Mouse (Mus musculus) neural tube, embryonic 15.5 days (tissue): ENCODE data around the gene Fgfr2. TPM values are rescaled to one million over a fixed set of nuclear protein-coding genes. Genes with fewer than 3 reads are reported as not detected.

ENCODE experiments used
- ATAC-seq: fragments of 200-750 bp; cut with Nextera tagmentation; 2 replicates; pipeline ENCODE4 v1.8.0; 2017; ENCODE audit warnings: mild to moderate bottlenecking, moderate TSS enrichment, moderate library complexity; ENCODE audit not compliant: low FRiP score
- H3K27ac ChIP-seq: fragments of 300-500 bp; sonication (generic); replicated peaks from 2 replicates; pipeline ENCODE4 v1.5.1; 2015; ENCODE audit warnings: mild to moderate bottlenecking, inconsistent platforms
- H3K27me3 ChIP-seq: fragments of 300-500 bp; sonication (generic); replicated peaks from 2 replicates; pipeline ENCODE4 v1.6.1; 2015; ENCODE audit warnings: inconsistent platforms
- H3K36me3 ChIP-seq: fragments of 300-500 bp; sonication (generic); 2 replicates; pipeline ENCODE4 v1.6.1; 2015; ENCODE audit warnings: inconsistent platforms
- H3K4me1 ChIP-seq: fragments of 300-500 bp; sonication (generic); 2 replicates; pipeline ENCODE4 v1.6.1; 2015; ENCODE audit warnings: inconsistent platforms
- H3K4me2 ChIP-seq: fragments of 300-500 bp; sonication (generic); 2 replicates; pipeline ENCODE4 v1.6.1; 2015; ENCODE audit warnings: inconsistent platforms, mild to moderate bottlenecking, moderate library complexity
- H3K4me3 ChIP-seq: fragments of 300-500 bp; sonication (generic); replicated peaks from 2 replicates; pipeline ENCODE4 v1.5.1; 2015; ENCODE audit warnings: mild to moderate bottlenecking, inconsistent platforms
- H3K9ac ChIP-seq: fragments of 300-500 bp; sonication (generic); replicated peaks from 2 replicates; pipeline ENCODE4 v1.6.1; 2015; ENCODE audit warnings: mild to moderate bottlenecking, inconsistent platforms
- H3K9me3 ChIP-seq: fragments of 300-500 bp; sonication (generic); replicated peaks from 2 replicates; pipeline ENCODE4 v1.6.1; 2016; ENCODE audit warnings: inconsistent platforms
- WGBS: fragments of 180-500 bp; shearing (Covaris S2); methylation state at CpG from one replicate; pipeline ENCODE4 v1.1.7; 2015; ENCODE audit warnings: mixed read lengths; 5-methylcytosine and 5-hydroxymethylcytosine counted together
- polyA plus RNA-seq: library from polyadenylated mRNA; unstranded; fragments of >200 nt; fragmentation: Nextera tagmentation; extraction: Ambion mirVana; gene quantifications from 2 replicates; pipeline ENCODE4 v1.2.1, GENCODE M21; 2015

Gene Fgfr2
- polyA plus RNA-seq, 1 experiment from 2014 or later, result 21.2 TPM

DNA sequence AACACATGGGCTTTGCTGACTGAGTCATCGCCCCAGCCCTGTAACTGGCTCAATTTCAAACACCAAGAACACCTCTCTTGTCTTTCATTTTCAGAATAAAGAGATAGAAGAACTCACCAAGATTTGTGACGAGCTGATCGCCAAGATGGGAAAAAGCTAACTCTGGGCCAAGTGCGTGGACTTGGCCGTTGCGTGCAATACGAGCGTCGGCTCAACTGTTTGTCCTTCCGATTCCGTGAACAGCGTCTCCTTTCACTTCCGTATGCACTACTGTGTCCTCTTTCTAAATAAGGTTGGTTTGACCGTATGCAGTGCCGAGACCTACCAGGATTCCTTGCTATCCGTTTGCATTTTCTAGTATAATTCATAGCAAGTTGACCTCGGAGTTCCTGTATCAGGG lies 2359.0 kb downstream of the Fgfr2 start:
- no peaks in the 10 kb centered on the region for H3K9me3 ChIP-seq
- no peak overlapping the region for H3K4me2 ChIP-seq
- H3K27ac ChIP-seq, result no peak overlapping the region
- H3K36me3 ChIP-seq, result peaks cover 48% of the 10 kb centered on the region
- ATAC-seq, result no peak
- WGBS, result 93% methylated on average over 17 of the region's 17 CpGs
- H3K4me1 ChIP-seq, result peaks cover 3% of the 10 kb centered on the region; the same call in 1 of the 2 replicates
- no peak overlapping the region for H3K9ac ChIP-seq
- no peak overlapping the region for H3K4me3 ChIP-seq
- no peaks in the 10 kb centered on the region for H3K27me3 ChIP-seq

DNA sequence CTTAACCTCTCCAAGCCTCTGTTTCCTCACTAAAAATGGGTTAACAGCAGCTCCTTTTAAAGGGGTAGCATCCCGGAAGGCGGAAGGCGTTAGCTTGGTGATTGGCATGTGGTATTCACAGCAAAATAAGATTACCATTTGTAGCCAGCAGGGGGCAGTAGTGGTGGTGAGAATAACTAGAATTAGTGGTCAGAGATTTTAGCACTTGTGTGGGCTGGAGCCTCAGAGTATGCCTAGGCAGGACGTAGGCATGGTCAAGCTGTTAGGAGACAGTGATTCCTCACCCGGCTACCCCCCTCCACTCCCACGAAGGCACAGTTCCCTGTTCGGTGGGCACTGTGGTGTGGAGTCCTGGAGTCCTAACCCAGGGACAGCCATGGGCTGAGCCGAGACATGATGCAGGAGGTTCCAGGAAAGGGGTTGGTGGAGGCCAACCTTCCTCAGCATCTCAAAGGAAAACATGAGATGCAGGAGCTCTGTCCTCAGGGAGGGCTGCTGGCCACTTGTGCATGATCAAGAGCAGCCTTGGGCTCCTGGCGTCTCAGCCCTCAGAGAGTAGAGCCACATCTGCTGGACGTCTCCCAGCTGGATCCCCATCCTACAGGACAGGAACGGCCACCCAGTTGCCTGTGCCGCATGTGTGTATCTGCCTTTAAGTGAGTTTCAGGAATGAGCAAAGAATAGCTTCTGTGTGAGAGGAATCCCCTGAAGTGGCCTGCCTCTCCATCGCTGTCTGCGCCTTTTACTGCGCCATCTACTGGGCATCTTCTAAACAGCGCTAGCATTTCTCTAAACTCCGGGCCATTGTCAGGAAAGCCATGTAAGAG lies 2360.9 kb downstream of the Fgfr2 start:
- no peak overlapping the region for H3K9ac ChIP-seq
- H3K4me1 ChIP-seq, result peaks cover 3% of the 10 kb centered on the region; the same call in 1 of the 2 replicates
- H3K36me3 ChIP-seq, result peaks cover 59% of the 10 kb centered on the region
- no peak overlapping the region for H3K4me3 ChIP-seq
- H3K9me3 ChIP-seq, result no peaks in the 10 kb centered on the region
- peak overlapping the region; percentile 46; the same call in 1 of the 2 replicates for H3K27ac ChIP-seq
- 35% methylated on average over 17 of the region's 17 CpGs for WGBS
- peak; percentile 75 for ATAC-seq
- H3K4me2 ChIP-seq, result no peak overlapping the region
- H3K27me3 ChIP-seq, result no peaks in the 10 kb centered on the region

- H3K36me3 ChIP-seq, result peaks cover 61% of the 10 kb centered on the region
- WGBS, result 87% methylated on average over 11 of the region's 11 CpGs
- H3K4me2 ChIP-seq, result no peak overlapping the region
- no peaks in the 10 kb centered on the region for H3K27me3 ChIP-seq
- H3K9me3 ChIP-seq, result no peaks in the 10 kb centered on the region
- H3K4me3 ChIP-seq, result no peak overlapping the region
- ATAC-seq, result no peak
- no peak overlapping the region for H3K27ac ChIP-seq
- peaks cover 2% of the 10 kb centered on the region; the same call in 1 of the 2 replicates for H3K4me1 ChIP-seq
- no peak overlapping the region for H3K9ac ChIP-seq
Observed at GRCm38 (mm10) chr7:130757326-130757865, 2365.8 kb downstream of the Fgfr2 start.

GRCm38 (mm10) chr7:130756343-130756835 lies 2366.8 kb downstream of the Fgfr2 start:
- no peaks in the 10 kb centered on the region for H3K27me3 ChIP-seq
- WGBS, result 88% methylated on average over 7 of the region's 7 CpGs
- no peak overlapping the region for H3K9ac ChIP-seq
- no peak overlapping the region for H3K4me3 ChIP-seq
- H3K36me3 ChIP-seq, result peaks cover 66% of the 10 kb centered on the region
- H3K9me3 ChIP-seq, result no peaks in the 10 kb centered on the region
- H3K27ac ChIP-seq, result no peak overlapping the region
- no peaks in the 10 kb centered on the region for H3K4me1 ChIP-seq
- no peak overlapping the region for H3K4me2 ChIP-seq
- no peak for ATAC-seq

- Histone ChIP-seq H3K27ac (peak overlapping the region; percentile 37; the same call in 1 of the 2 replicates), H3K4me1 (peaks cover 16% of the 10 kb centered on the region), H3K9me3 (no peaks in the 10 kb centered on the region), H3K9ac (no peak overlapping the region), H3K4me3 (no peak overlapping the region), H3K27me3 (no peaks in the 10 kb centered on the region), H3K4me2 (no peak overlapping the region), H3K36me3 (peaks cover 54% of the 10 kb centered on the region)
- 91% methylated on average over 2 of the region's 2 CpGs for WGBS
- no peak for ATAC-seq
Observed at GRCm38 (mm10) chr7:130754790-130755189, 2368.4 kb downstream of the Fgfr2 start.

GRCm38 (mm10) chr7:130751678-130752077 lies 2371.5 kb downstream of the Fgfr2 start:
- Histone ChIP-seq H3K27me3 (no peaks in the 10 kb centered on the region), H3K27ac (no peak overlapping the region), H3K9ac (no peak overlapping the region), H3K36me3 (peaks cover 43% of the 10 kb centered on the region), H3K4me2 (no peak overlapping the region), H3K9me3 (no peaks in the 10 kb centered on the region), H3K4me1 (peaks cover 20% of the 10 kb centered on the region), H3K4me3 (no peak overlapping the region)
- ATAC-seq, result no peak
- 29% methylated on average over 8 of the region's 9 CpGs for WGBS

DNA sequence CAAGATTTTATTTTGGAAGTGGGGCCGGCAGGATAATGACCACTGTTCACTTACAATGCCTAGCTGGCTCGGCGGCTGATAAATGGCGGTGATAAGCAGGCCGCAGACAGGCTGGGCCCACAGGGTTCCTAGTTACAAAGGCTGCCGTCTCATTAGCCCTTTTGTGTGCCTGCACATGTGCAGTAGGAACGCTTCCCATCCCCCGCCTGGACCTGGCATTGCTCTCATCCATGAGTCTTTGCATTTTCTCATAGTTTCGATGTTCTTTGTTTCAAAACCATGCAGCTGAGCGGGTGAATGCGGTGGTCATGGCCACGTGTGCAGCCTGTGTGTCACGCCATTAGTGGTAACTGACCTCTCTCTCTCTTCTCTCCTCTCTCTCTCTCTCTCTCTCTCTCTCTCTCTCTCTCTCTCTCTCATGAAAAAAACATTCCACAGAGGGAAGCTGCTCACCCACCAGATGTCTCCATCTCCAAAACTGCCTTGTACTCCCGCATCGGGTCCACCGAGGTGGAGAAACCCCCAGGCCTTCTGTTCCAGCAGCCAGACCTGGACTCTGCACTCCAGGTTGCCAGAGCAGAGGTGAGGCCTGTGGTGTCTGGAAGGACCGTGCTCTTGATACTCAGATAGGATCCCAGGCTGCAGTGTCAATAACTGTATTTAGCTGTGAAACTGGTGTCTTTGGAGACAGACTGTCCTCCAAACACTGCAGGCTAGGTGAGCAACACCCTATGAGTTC lies 2372.2 kb downstream of the Fgfr2 start:
- H3K36me3 ChIP-seq, result peaks cover 50% of the 10 kb centered on the region
- peak overlapping the region; percentile 76 for H3K27ac ChIP-seq
- H3K4me3 ChIP-seq, result no peak overlapping the region
- no peak overlapping the region for H3K9ac ChIP-seq
- H3K27me3 ChIP-seq, result no peaks in the 10 kb centered on the region
- H3K9me3 ChIP-seq, result no peaks in the 10 kb centered on the region
- ATAC-seq, result peak; percentile 60
- no peak overlapping the region for H3K4me2 ChIP-seq
- WGBS, result 10% methylated on average over 17 of the region's 17 CpGs
- peaks cover 20% of the 10 kb centered on the region for H3K4me1 ChIP-seq

DNA sequence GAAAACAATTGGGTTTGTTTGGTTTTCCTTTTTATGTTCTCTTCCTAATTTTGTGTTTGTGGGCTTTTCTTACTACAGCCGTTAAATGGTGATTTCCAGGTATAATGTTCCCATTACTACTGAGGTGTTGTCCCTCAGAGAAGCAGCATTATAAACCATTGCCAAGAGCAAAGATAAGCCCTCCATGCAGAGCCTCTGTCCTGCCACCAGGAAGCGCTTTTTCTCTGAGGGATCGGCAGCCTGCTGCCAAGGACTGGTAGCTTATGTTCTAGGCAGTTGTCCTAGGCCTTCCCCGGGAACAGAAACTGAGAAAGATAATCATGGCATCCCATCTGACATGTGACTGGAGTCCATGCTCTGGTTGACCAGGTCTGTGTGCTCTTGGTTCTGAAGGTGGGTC lies 2374.0 kb downstream of the Fgfr2 start:
- Histone ChIP-seq H3K4me2 (no peak overlapping the region), H3K27ac (peak overlapping the region; percentile 76; the same call in 1 of the 2 replicates), H3K9ac (no peak overlapping the region), H3K9me3 (no peaks in the 10 kb centered on the region), H3K4me3 (no peak overlapping the region), H3K4me1 (peaks cover 20% of the 10 kb centered on the region), H3K36me3 (peaks cover 51% of the 10 kb centered on the region), H3K27me3 (no peaks in the 10 kb centered on the region)
- no peak for ATAC-seq
- WGBS, result 83% methylated on average over 4 of the region's 4 CpGs

DNA sequence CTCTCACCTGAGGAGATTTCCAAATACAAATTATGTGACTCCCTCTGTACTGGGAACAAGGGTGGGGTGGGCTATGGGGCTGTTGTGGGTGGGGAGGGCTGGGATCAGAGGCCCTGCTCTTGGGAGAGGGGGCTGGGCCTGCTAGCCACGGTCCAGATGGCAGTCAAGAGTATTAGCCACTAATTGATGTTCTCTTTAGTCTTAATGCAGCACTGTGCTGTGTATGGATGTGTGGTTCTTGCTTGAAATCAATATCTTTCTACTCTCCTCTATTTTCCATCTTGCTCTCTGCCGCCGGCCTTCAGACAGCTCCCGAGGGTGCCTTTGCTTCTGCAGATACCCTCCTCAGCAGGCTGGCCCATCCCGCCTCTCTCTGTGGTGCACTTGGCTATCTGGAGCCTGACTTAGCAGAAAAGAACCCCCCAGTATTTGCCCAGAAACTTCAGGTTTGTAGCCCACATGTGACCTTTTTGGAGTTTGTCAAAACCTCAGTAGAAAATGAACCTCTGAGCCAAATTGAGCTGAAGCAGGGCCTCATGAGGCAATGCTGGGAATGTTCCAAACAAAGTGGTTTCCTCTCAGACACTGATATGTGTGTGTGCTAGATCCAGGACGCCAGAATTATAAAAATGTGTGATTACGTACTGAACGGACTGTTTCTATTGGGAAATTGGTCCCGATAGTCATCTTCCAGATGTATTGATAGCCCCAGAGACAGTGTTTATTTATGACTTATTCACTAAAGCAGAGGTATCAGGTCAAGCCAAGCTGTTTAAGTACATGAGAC lies 2379.7 kb downstream of the Fgfr2 start:
- no peaks in the 10 kb centered on the region for H3K9me3 ChIP-seq
- H3K36me3 ChIP-seq, result peaks cover 83% of the 10 kb centered on the region
- 53% methylated on average over 9 of the region's 9 CpGs for WGBS
- H3K4me3 ChIP-seq, result no peak overlapping the region
- no peaks in the 10 kb centered on the region for H3K4me1 ChIP-seq
- H3K9ac ChIP-seq, result no peak overlapping the region
- H3K4me2 ChIP-seq, result no peak overlapping the region
- no peaks in the 10 kb centered on the region for H3K27me3 ChIP-seq
- no peak for ATAC-seq
- H3K27ac ChIP-seq, result 0 out of 2 replicates have a peak overlapping the region, but pooled peaks have one; percentile 8

- Histone ChIP-seq H3K27ac (no peak overlapping the region), H3K27me3 (no peaks in the 10 kb centered on the region), H3K9me3 (no peaks in the 10 kb centered on the region), H3K36me3 (peaks cover 90% of the 10 kb centered on the region), H3K4me2 (no peak overlapping the region), H3K9ac (no peak overlapping the region), H3K4me1 (no peaks in the 10 kb centered on the region), H3K4me3 (no peak overlapping the region)
- ATAC-seq, result no peak
- WGBS, result 90% methylated on average over 4 of the region's 4 CpGs
Observed at GRCm38 (mm10) chr7:130741099-130741498, 2382.1 kb downstream of the Fgfr2 start.

DNA sequence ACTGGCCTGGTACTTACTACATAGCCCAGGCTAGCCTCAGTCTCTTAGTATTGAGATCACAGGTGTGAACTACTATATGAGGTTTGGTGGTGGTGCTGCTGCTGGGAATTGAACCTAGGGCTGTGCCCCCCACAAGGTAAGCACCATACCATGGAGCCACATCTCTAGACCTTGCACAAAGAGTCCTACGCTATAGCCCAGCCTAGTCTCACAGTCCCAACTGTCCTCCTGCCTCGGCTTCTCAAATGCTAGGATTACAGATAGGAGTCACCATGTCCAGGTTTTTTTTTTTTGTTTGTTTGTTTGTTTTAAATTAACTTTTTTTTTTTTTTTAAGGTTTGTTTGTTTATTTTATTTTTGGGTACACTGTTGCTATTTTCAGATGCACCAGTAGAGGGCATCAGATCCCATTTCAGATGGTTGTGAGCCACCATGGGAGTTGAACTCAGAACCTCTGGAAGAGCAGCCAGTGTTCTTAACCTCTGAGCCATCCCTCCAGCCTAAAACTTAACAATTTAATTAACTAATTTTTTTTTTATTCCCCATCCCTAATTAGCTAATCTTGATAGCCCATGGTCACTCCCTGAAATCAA lies 2388.9 kb downstream of the Fgfr2 start:
- Histone ChIP-seq H3K9ac (no peak overlapping the region), H3K27me3 (no peaks in the 10 kb centered on the region), H3K9me3 (no peaks in the 10 kb centered on the region), H3K4me1 (peaks cover 25% of the 10 kb centered on the region), H3K27ac (no peak overlapping the region), H3K4me2 (no peak overlapping the region), H3K4me3 (no peak overlapping the region), H3K36me3 (peaks cover 59% of the 10 kb centered on the region)
- 97% methylated on average over 2 of the region's 2 CpGs for WGBS
- ATAC-seq, result no peak
